Mouse (Mus musculus) hindbrain, postnatal 0 days (tissue): ENCODE results near the gene Pabpc4l. TPM values are rescaled to one million over a fixed set of nuclear protein-coding genes. Genes with fewer than 3 reads are reported as not detected.
"Not testable (repeated sequence)": the region's sequence is repeated elsewhere in the genome, so short reads cannot be mapped to it uniquely, and the experiment has no call there.

Experiments used
- ATAC-seq: fragments of 200-750 bp; cut with Nextera tagmentation; 2 replicates; pipeline ENCODE4 v1.8.0; 2017; ENCODE audit warnings: mild to moderate bottlenecking, moderate TSS enrichment, moderate library complexity
- DNase-seq: peaks from one replicate; pipeline ENCODE4 v3.0.0-alpha.2; 2015; ENCODE audit warnings: low spot score
- H3K27ac ChIP-seq: fragments of 300-500 bp; sonication (generic); 2 replicates; pipeline ENCODE4 v1.5.1; 2014; ENCODE audit warnings: mild to moderate bottlenecking
- H3K27me3 ChIP-seq: fragments of 300-500 bp; sonication (generic); 2 replicates; pipeline ENCODE4 v1.6.1; 2014; ENCODE audit warnings: low read length, mixed read lengths; ENCODE audit not compliant: insufficient read depth
- H3K36me3 ChIP-seq: fragments of 300-500 bp; sonication (generic); 2 replicates; pipeline ENCODE4 v1.6.1; 2014; ENCODE audit warnings: low read length, mixed read lengths; ENCODE audit not compliant: insufficient read depth
- H3K4me1 ChIP-seq: fragments of 300-500 bp; sonication (generic); 2 replicates; pipeline ENCODE4 v1.6.1; 2014; ENCODE audit warnings: antibody characterized with exemption, low read length, mixed read lengths; ENCODE audit not compliant: insufficient read depth
- H3K4me2 ChIP-seq: fragments of 300-500 bp; sonication (generic); 2 replicates; pipeline ENCODE4 v1.6.1; 2014; ENCODE audit warnings: low read depth, mild to moderate bottlenecking, low read length, moderate library complexity, mixed read lengths
- H3K4me3 ChIP-seq: fragments of 300-500 bp; sonication (generic); 2 replicates; pipeline ENCODE4 v1.5.1; 2014; ENCODE audit warnings: low read length
- H3K9ac ChIP-seq: fragments of 300-500 bp; sonication (generic); replicated peaks from 2 replicates; pipeline ENCODE4 v1.6.1; 2014; ENCODE audit warnings: mild to moderate bottlenecking, low read length, moderate library complexity, mixed read lengths
- H3K9me3 ChIP-seq: fragments of 300-500 bp; sonication (generic); 2 replicates; pipeline ENCODE4 v1.6.1; 2016; ENCODE audit warnings: low read length, mixed read lengths
- CTCF ChIP-seq: IDR thresholded peaks from 2 replicates; pipeline ENCODE4 v1.5.1; 2016; ENCODE audit warnings: antibody characterized with exemption, control low read depth, low read depth
- WGBS: fragments of 180-500 bp; shearing (Covaris S2); extraction: QIAGEN DNeasy Blood & Tissue Kit; methylation state at CpG from one replicate; pipeline ENCODE4 v1.1.7; 2014; 5-methylcytosine and 5-hydroxymethylcytosine counted together
- polyA plus RNA-seq: library from polyadenylated mRNA; unstranded; fragments of >200 nt; fragmentation: Nextera tagmentation; extraction: Ambion mirVana; gene quantifications from 2 replicates; pipeline ENCODE4 v1.2.1, GENCODE M21; 2015
- total RNA-seq: library from RNA; depleted of rRNA; stranded (reverse); fragments of >200 nt; gene quantifications from 2 replicates; pipeline ENCODE4 v1.2.3, GENCODE M21; 2014; rRNA removed

Gene Pabpc4l
- 1.0 and 3.3 TPM in 2 replicates for total RNA-seq
- polyA plus RNA-seq, result 1.7 and 2.4 TPM in 2 replicates

DNA sequence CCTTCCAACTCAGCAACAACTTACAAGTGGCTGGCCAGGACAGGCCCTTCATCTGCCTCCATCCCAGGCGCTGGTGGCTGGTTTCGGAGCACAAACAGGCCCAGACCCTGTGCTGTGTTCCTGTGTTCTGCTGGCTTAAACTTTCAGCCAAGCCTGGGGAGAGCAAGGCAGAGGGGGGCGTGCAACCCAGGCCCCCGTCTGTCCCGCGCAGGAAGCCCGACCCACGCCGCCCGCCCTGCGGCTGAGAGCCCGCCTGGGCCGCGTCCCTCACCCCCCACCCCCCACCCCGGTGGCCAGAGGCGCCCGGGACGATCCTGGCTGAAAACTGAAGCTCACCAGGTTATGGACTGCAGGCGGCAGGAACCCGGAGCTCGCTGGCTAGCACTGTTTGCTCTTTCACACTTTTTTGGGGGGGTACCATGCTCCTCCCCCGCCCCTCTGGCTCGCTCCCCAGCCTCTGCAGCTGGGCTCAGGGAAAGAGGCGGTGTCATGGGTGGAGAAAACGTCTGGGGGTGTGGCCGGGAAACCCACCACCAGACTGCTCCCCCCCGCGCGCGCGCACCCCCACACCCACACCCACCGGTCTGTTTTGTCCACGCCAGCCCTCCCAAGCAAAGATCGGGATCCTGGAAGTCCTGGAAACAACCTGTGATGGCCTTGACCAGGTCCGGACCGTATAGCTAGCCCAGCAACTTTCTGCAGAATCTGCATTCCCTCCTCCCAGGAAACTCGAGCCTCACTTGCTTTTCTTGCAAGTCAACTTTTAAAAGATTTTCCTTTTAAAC, at the start of gene Pabpc4l:
Pabpc4l (minus strand) TSS at position 739 of the 785 bp plus-strand sequence.
- H3K36me3 ChIP-seq, result no peaks in the 10 kb centered on the region
- no peak for TF ChIP-seq CTCF
- peak; percentile 56 for DNase-seq

DNA sequence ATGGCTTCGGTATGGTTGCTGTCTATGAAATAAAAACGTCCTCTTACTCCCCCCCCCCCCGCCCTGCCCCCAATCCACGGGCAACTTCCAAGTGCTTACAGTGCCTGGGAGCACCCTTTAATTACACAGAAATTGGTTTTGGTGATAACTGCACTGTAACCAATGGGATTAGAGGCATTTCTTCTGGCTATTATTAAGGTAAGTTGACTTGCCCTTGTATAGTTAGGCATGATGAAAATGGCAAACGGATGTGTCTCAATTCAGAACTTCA, 42.9 kb upstream of the Pabpc4l start:
- WGBS, result 79% methylated on average over 5 of the region's 5 CpGs
- H3K9ac ChIP-seq, result no peak overlapping the region
- no peak overlapping the region for H3K4me2 ChIP-seq
- H3K27me3 ChIP-seq, result no peaks in the 10 kb centered on the region
- DNase-seq (no peak), ATAC-seq (no peak)
- H3K36me3 ChIP-seq, result no peaks in the 10 kb centered on the region
- no peaks in the 10 kb centered on the region for H3K4me1 ChIP-seq
- no peak for TF ChIP-seq CTCF
- no peaks in the 10 kb centered on the region for H3K9me3 ChIP-seq
- H3K27ac ChIP-seq, result no peak overlapping the region
- no peak overlapping the region for H3K4me3 ChIP-seq

More for the DNA sequence above, at the start of gene Pabpc4l:
- no peaks in the 10 kb centered on the region for H3K27me3 ChIP-seq
- H3K27ac ChIP-seq, result peak within 1 kb of the TSS; percentile 48; the same call in 1 of the 2 replicates
- peak within 1 kb of the TSS; percentile 96 for H3K4me2 ChIP-seq
- WGBS, result 3% methylated on average over 34 of the region's 37 CpGs
- H3K4me3 ChIP-seq, result peak within 1 kb of the TSS; percentile 63
- no peaks in the 10 kb centered on the region for H3K9me3 ChIP-seq
- peak within 1 kb of the TSS; percentile 63 for H3K9ac ChIP-seq
- 0 out of 2 replicates have a peak, but pooled peaks cover 4% of the 10 kb centered on the region for H3K4me1 ChIP-seq
- ATAC-seq, result peak; percentile 92

DNA sequence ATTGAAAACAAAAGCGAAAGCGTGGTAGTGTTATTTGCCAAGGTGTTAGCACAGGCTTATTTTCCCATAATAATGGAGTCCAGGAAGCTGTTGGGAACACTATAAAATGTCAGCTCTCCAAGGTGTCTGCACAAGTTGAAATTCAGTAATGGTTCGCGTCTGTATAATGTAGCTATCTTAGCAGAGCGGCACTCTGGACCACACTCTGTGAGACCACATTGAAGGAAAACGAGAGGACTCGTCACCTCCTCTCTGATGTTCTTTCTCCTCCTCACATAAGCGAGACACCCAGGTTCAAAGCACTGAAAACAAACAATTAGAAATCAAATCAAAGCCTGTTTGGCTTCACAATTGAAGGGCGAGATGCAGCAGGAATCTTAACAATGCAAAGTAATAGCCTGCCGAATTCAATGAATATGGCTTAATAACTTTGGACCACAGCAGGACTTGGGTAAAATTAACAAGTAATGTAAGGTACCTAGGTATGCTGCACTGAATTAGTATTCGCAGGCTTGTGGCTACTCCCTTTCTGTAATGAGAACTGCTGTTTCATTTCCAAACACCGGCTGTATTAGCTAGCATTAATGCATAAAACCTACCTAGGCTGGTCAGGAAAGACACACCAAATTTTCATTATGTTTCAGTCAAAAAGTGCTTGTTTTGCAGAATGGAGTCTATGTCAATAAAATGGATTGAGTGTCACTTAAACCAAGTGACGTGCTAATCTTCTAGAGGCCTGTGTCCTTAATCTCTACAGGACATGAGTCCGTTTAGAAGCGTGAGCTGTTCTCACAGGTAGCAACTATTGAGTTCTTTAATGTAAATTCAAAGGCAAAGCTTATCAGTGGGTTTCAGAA, 42.3 kb upstream of the Pabpc4l start:
- 72% methylated on average over 15 of the region's 15 CpGs for WGBS
- H3K4me3 ChIP-seq, result no peak overlapping the region
- no peaks in the 10 kb centered on the region for H3K27me3 ChIP-seq
- H3K9me3 ChIP-seq, result no peaks in the 10 kb centered on the region
- H3K4me1 ChIP-seq, result no peaks in the 10 kb centered on the region
- no peak for ATAC-seq
- no peak overlapping the region for H3K4me2 ChIP-seq
- no peak for DNase-seq
- H3K27ac ChIP-seq, result no peak overlapping the region
- TF ChIP-seq CTCF, result no peak
- no peaks in the 10 kb centered on the region for H3K36me3 ChIP-seq
- no peak overlapping the region for H3K9ac ChIP-seq

DNA sequence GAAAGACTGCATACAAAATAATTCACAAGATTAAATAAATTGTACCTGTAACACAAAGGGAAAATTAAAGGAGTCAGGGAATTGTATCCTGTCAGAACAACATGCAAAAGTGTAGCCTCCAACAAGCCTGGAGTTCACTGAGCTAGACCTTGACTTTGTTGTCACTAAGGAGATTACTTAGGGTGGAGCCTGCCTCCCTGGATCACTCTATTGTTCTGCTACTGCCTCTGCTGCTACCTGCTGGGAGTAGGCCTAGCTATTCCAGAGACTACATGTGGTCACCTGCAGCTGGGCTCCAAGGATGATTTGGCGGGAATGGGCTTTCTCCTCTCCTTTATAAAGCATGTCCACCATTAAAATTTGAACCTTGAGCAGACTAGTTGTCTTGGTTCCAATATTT, 38.1 kb upstream of the Pabpc4l start:
- 60% methylated on average over 1 of the region's 1 CpGs for WGBS
- H3K27ac ChIP-seq, H3K9me3 ChIP-seq, H3K4me3 ChIP-seq, H3K9ac ChIP-seq, H3K27me3 ChIP-seq, ATAC-seq, H3K4me2 ChIP-seq, DNase-seq, H3K36me3 ChIP-seq, H3K4me1 ChIP-seq: not testable (repeated sequence)

DNA sequence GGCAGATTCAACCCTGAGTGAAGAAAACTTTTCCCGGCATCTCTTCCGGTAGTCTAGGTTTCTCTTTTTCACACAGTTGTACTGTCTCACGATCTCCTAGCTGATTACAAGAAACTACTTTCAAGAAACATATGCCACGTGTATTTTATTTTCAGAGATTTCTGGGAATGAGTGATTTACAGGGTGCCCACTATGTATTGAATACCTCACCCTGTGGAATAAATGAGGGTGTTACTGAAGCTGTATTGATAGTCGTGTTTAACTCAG, 180 bp upstream of the Pabpc4l start:
- H3K4me2 ChIP-seq, result peak overlapping the region; percentile 96
- DNase-seq, result no peak
- H3K4me1 ChIP-seq, result 0 out of 2 replicates have a peak, but pooled peaks cover 4% of the 10 kb centered on the region
- H3K9ac ChIP-seq, result peak overlapping the region; percentile 63; the same call in 1 of the 2 replicates
- H3K9me3 ChIP-seq, result no peaks in the 10 kb centered on the region
- no peak for TF ChIP-seq CTCF
- peak overlapping the region; percentile 63 for H3K4me3 ChIP-seq
- H3K27me3 ChIP-seq, result no peaks in the 10 kb centered on the region
- WGBS, result 6% methylated on average over 5 of the region's 5 CpGs
- H3K27ac ChIP-seq, result no peak overlapping the region
- H3K36me3 ChIP-seq, result no peaks in the 10 kb centered on the region
- ATAC-seq, result no peak

DNA sequence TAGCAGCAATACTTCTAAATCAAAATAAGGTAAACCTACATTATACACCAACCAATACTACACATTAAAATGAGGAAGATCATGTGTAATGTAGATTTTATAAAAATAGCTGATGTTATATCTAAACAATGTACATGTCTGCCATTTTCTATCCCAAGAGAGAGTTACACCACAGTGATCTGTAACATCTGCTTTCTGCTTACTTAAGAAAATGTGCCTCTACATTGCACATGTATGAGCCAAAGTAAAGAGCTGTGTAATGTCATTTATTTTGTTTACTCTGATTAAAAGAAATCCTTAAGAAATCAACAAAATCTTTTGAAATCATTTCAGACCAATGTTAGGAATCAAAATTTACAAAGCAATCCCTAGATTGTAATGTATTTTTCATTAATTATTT, 16.6 kb downstream of the Pabpc4l start:
- ATAC-seq, result no peak
- no peak for TF ChIP-seq CTCF

More for the DNA sequence above, 16.6 kb downstream of the Pabpc4l start:
- no peak overlapping the region for H3K27ac ChIP-seq
- no peak overlapping the region for H3K9ac ChIP-seq
- DNase-seq, result no peak
- no peaks in the 10 kb centered on the region for H3K27me3 ChIP-seq
- H3K36me3 ChIP-seq, result no peaks in the 10 kb centered on the region
- no peaks in the 10 kb centered on the region for H3K4me1 ChIP-seq
- H3K4me3 ChIP-seq, result no peak overlapping the region
- H3K4me2 ChIP-seq, result no peak overlapping the region
- no peaks in the 10 kb centered on the region for H3K9me3 ChIP-seq
